Mouse (Mus musculus) midbrain, embryonic 15.5 days (tissue): ENCODE results near the gene Lin37. TPM values are rescaled to one million over a fixed set of nuclear protein-coding genes. Genes with fewer than 3 reads are reported as not detected.
A peak's percentile ranks its signal among the peaks of the same experiment; 100 is the strongest.

Experiments
- ATAC-seq: fragments of 200-750 bp; cut with Nextera tagmentation; replicated peaks from 2 replicates; pipeline ENCODE4 v1.8.0; 2017; ENCODE audit warnings: moderate TSS enrichment
- H3K27ac ChIP-seq: fragments of 300-500 bp; sonication (generic); 2 replicates; pipeline ENCODE4 v1.5.1; 2015; ENCODE audit warnings: mild to moderate bottlenecking, inconsistent platforms
- H3K27me3 ChIP-seq: fragments of 300-500 bp; sonication (generic); replicated peaks from 2 replicates; pipeline ENCODE4 v1.6.1; 2015; ENCODE audit warnings: inconsistent platforms
- H3K36me3 ChIP-seq: fragments of 300-500 bp; sonication (generic); replicated peaks from 2 replicates; pipeline ENCODE4 v1.6.1; 2015; ENCODE audit warnings: inconsistent platforms
- H3K4me1 ChIP-seq: fragments of 300-500 bp; sonication (generic); 2 replicates; pipeline ENCODE4 v1.6.1; 2015; ENCODE audit warnings: inconsistent platforms
- H3K4me2 ChIP-seq: fragments of 300-500 bp; sonication (generic); 2 replicates; pipeline ENCODE4 v1.6.1; 2015; ENCODE audit warnings: inconsistent platforms, mild to moderate bottlenecking, moderate library complexity
- H3K4me3 ChIP-seq: fragments of 300-500 bp; sonication (generic); 2 replicates; pipeline ENCODE4 v1.5.1; 2015; ENCODE audit warnings: mild to moderate bottlenecking, inconsistent platforms
- H3K9ac ChIP-seq: fragments of 300-500 bp; sonication (generic); 2 replicates; pipeline ENCODE4 v1.6.1; 2015; ENCODE audit warnings: mild to moderate bottlenecking, inconsistent platforms
- H3K9me3 ChIP-seq: fragments of 300-500 bp; sonication (generic); 2 replicates; pipeline ENCODE4 v1.6.1; 2016; ENCODE audit warnings: inconsistent platforms
- WGBS: fragments of 180-500 bp; shearing (Covaris S2); methylation state at CpG from one replicate; pipeline ENCODE4 v1.1.7; 2015; ENCODE audit warnings: mixed read lengths; 5-methylcytosine and 5-hydroxymethylcytosine counted together
- polyA plus RNA-seq: library from polyadenylated mRNA; unstranded; fragments of >200 nt; fragmentation: Nextera tagmentation; extraction: Ambion mirVana; gene quantifications from 2 replicates; pipeline ENCODE4 v1.2.1, GENCODE M21; 2015

The Lin37 gene
- polyA plus RNA-seq, 1 experiment from 2014 or later, result 63.8 TPM

DNA sequence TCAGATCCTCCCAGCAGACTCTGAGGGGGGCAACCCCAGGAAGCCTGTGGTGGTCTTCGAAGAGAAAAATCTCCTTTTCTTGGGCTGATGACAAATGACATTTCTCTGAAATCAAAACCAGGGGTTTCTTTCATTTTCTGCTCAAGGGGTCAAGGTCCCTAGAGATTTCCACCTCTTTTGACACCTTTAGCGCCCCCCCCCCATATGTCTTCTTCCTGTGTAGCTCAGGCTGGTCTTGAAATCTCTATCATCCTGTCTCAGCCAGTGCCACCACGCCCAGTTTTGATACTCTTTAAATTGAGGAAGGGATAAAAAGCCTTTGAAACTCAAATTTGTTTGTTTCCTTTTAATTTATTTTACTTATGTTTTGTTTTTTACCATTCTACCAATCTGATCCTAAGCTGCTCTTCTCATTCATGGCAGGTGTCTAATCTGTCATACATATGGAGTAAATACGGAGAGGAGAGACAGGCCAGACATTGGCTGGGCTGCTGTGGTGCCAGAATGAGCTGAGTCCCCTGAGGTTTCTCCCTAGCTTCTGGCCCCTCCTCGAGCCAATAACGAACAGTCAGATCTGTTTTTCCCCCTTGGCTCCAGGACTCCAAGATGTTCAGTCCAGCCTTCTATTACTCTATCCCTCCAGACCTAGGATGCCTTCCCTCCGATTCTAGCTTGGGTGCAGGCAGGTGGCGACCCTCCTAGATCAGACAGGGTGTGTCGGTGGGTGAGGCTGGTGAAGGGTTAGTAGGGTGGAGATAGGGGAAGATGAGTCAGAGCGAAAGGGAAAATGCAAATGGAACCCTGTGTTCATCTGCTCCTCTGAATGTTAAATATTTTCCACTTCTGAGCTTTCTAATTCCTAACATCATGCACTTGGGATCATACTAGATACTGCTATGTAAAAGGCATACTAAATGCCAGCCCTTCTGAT, 34.2 kb upstream of the Lin37 start:
- Histone ChIP-seq H3K36me3 (no peaks in the 10 kb centered on the region), H3K9ac (no peak overlapping the region), H3K9me3 (no peaks in the 10 kb centered on the region), H3K27ac (no peak overlapping the region), H3K4me1 (peaks cover 6% of the 10 kb centered on the region), H3K27me3 (no peaks in the 10 kb centered on the region), H3K4me3 (no peak overlapping the region), H3K4me2 (no peak overlapping the region)
- 64% methylated on average over 10 of the region's 10 CpGs for WGBS
- ATAC-seq, result no peak

DNA sequence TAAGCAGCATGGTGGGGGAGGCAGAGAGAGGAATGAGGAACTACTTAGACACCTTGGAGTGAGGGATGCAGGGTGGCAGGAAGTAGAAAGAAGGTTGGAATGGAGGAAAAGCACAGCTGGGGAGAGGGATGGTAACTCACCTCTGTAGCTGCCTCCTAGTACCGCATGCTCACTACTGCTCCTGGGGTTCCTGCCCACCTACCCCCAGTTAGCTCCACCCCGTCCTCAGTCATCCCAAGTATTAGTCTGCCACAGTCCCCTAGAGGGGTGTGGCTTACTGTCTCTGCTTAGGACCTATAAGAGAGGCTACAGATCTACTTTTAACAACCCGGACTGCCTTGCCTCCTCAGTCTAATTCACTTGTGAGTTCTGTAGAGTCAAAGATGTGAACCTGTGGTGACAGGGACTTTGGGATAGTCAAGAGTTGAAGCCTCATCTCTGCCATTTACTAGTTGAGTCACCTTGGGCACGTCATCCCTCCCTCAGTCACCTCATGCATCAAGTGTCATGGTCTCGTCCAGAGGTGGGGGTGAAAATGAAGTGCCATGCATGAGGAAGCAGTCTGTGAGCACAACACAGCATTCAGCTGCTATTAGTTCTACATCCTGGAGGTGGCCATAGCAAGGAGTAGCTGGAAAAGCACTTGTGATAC, 33.3 kb upstream of the Lin37 start:
- Histone ChIP-seq H3K4me1 (peaks cover 6% of the 10 kb centered on the region), H3K4me2 (no peak overlapping the region), H3K27me3 (no peaks in the 10 kb centered on the region), H3K9ac (no peak overlapping the region), H3K36me3 (no peaks in the 10 kb centered on the region), H3K4me3 (no peak overlapping the region), H3K9me3 (no peaks in the 10 kb centered on the region), H3K27ac (no peak overlapping the region)
- ATAC-seq, result no peak
- WGBS, result 58% methylated on average over 5 of the region's 5 CpGs

DNA sequence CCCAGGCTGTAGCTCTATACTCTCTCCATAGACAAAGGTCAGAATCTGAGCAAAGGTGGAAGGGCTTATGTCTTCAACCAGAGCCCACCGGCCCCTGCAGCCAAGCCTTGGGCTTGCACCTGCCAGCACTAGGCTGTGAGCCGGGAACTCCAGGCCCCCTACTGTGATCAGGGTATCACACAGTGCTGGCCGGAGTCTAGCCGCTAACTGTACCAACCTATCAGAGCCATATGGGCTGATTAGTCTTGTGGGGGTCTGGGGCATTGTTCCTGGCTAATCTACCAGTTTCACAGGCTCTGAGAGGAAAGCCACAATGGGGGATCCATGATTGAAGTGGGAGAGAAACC, 31.9 kb upstream of the Lin37 start:
- H3K9me3 ChIP-seq, result no peaks in the 10 kb centered on the region
- no peak overlapping the region for H3K9ac ChIP-seq
- H3K27ac ChIP-seq, result no peak overlapping the region
- no peaks in the 10 kb centered on the region for H3K36me3 ChIP-seq
- 32% methylated on average over 4 of the region's 4 CpGs for WGBS
- no peaks in the 10 kb centered on the region for H3K27me3 ChIP-seq
- ATAC-seq, result no peak
- H3K4me3 ChIP-seq, result no peak overlapping the region
- H3K4me2 ChIP-seq, result no peak overlapping the region
- H3K4me1 ChIP-seq, result peaks cover 18% of the 10 kb centered on the region

DNA sequence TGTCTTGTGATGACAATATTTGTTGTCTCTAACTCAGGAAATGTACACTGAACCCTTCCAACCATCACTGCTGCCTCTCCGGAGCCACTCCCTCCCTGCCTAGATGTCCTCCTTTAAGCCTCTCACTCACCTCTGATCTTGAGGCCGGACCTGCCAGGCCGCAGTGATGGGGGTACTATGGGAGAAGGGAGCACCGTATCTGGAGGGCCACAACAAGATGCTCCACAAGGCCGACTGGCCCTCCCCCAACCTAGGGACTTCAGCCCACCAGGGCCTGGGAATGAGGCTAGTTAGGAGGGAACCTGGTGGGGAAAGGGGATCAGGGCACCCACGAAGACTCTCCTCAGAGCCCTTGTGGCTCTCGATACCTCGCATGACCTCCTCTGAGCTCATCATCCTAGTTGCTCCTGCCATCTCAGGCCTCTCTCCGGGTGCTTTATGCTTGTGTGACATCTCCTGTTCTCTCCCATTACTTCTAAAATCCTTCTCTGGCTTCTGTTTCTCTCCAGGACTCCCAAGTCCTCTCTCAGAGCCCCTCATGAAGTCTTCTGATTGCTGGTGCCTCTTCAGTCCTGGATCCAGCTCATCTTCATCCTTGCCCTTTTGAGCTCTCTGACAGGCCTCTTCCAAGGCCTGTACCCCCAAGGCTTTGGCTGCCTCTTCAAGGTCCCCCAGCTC, 31.4 kb upstream of the Lin37 start:
- no peaks in the 10 kb centered on the region for H3K9me3 ChIP-seq
- no peaks in the 10 kb centered on the region for H3K27me3 ChIP-seq
- no peak overlapping the region for H3K27ac ChIP-seq
- WGBS, result 82% methylated on average over 9 of the region's 9 CpGs
- ATAC-seq, result no peak
- no peak overlapping the region for H3K4me3 ChIP-seq
- H3K4me1 ChIP-seq, result peaks cover 21% of the 10 kb centered on the region
- no peak overlapping the region for H3K4me2 ChIP-seq
- H3K36me3 ChIP-seq, result no peaks in the 10 kb centered on the region
- H3K9ac ChIP-seq, result no peak overlapping the region

DNA sequence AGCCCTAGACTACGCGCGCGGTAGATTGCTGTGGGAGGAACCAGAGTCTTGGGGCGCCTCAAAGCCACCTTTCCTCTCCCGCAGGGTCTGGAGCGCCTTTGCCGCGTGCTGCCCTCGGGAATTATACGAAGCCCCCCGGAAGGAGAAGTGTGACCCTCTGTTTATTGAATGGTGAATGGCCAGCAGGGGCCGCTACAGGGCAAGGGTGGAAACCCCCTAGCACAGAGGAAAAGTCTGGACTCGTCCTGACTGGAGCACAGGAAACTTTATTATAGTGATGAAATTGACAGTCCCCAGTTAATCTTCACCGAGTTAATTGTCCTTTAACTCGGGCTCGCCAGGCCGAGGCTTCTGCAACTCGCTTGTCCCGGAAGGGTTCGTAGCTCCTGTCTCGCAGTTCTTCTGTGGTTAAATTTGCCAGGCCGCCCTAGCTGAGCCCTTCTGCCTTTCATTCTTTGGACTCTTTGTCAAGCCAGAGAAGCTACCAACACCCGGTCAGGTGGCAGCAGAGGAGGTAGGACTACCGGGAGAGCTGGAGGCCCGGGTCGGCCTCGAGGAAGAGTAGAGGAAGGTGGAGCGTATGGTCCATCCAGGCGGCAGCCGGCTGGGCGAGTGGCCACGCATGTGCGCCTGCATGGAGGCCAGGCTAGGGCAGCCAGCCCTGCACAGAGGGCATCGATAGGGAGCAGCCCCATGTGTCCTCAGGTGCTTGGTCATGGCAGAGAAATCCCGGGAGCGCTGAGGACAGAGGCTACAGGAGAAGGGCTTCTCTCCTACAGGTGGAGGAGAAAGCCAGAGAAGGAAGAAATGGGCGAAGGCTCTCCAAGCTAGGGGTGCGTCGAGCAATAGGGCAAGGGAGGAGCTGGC, 30.0 kb upstream of the Lin37 start:
- Histone ChIP-seq H3K36me3 (peaks cover 11% of the 10 kb centered on the region; the same call in 1 of the 2 replicates), H3K4me1 (peaks cover 21% of the 10 kb centered on the region), H3K9me3 (no peaks in the 10 kb centered on the region), H3K4me3 (peak overlapping the region; percentile 57), H3K27ac (peak overlapping the region; percentile 90), H3K27me3 (no peaks in the 10 kb centered on the region), H3K4me2 (peak overlapping the region; percentile 78), H3K9ac (peak overlapping the region; percentile 83)
- ATAC-seq, result peak; percentile 66
- 32% methylated on average over 40 of the region's 40 CpGs for WGBS

DNA sequence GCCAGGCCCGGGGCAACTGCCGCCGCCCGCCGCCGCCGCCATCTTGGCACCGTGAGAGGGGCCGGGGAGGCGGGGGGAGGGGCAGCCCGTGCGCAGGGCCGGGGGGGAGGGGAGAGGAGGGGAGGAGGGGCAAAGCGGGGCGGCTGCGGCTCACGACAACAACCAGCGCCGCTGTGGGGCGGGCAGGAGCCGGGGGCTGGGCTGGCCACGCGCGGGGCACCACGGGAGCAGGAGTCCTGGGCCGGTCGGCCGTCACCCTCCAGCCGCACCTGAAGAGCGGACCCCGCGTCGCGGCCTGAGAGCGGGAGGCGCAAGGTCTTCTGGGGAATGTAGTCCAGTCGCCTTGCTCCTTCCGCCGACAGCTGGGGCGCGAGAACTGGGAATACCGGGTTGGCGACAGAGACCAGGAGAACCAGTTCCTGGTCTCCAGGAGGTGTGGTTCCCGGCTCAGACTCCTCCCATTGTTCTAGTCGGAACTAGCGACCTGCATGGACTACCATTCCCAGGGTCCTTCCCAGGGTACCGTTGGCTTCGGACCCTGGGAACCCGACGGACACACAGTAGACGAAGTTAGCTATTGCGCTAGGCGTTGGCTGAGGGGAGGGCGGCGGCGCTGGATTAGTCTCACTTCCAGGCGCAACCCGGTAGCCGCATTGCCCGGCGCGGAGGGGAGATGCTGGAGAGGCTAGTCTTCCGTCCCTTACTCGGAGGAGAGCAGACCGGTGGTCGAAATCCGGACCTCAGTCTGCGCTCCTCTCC, 29.2 kb upstream of the Lin37 start, which contains the start of gene Kmt2b:
Kmt2b (minus strand) TSS at position 51 of the 759 bp plus-strand sequence.
- H3K27me3 ChIP-seq, result no peaks in the 10 kb centered on the region
- peak within 1 kb of the TSS; percentile 83 for H3K9ac ChIP-seq
- H3K9me3 ChIP-seq, result no peaks in the 10 kb centered on the region
- H3K4me2 ChIP-seq, result peak within 1 kb of the TSS; percentile 86
- peak within 1 kb of the TSS; percentile 90 for H3K27ac ChIP-seq
- H3K36me3 ChIP-seq, result peaks cover 18% of the 10 kb centered on the region; the same call in 1 of the 2 replicates
- ATAC-seq, result peak; percentile 96
- peaks cover 21% of the 10 kb centered on the region for H3K4me1 ChIP-seq
- peak within 1 kb of the TSS; percentile 57 for H3K4me3 ChIP-seq
- WGBS, result under 1% methylated on average over 52 of the region's 68 CpGs

DNA sequence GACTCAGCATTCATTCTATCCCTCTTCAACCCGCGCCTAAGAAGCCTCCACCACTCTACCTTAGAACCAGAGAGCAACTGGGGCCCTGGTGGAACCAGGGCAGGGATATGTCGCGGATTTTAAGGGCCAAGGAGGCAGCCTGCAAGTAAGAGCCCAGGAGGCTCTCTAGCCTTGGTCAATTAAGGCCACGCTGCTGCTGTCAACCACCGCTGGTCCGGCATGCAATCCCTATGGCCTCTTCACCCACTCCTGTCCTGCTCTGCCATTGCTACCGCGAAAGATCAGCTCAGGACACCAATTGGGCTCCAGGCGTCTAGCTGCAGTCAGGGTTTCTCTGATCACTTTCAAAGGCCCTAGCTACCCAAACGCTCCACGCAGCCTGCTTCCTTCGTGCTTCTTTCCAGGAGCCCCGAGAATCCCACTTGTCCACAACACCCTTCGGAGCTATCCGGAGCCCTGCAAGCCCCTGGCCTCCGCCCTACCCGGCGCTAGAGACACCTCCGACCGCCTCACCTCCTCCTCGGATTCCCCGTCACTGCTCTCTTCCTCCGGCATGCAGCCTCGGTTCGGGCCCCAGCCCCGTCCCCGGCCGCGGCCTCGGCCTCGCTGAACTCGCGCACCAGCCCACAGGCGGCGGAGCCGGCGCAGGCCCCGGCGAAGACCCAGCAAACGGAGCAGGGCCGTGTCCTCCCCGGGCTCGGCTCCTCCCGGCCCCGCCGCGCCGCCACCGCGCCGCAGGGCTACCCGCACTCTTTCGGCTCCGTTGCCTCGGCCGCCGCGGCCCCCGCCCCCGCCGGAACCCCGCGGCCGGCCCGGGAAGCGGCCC, 28.4 kb upstream of the Lin37 start:
- Histone ChIP-seq H3K36me3 (peaks cover 25% of the 10 kb centered on the region; the same call in 1 of the 2 replicates), H3K4me3 (peak overlapping the region; percentile 57), H3K27ac (peak overlapping the region; percentile 90), H3K4me1 (peaks cover 21% of the 10 kb centered on the region), H3K4me2 (peak overlapping the region; percentile 86), H3K9ac (peak overlapping the region; percentile 83), H3K27me3 (no peaks in the 10 kb centered on the region), H3K9me3 (no peaks in the 10 kb centered on the region)
- ATAC-seq, result peak; percentile 62
- under 1% methylated on average over 62 of the region's 67 CpGs for WGBS

DNA sequence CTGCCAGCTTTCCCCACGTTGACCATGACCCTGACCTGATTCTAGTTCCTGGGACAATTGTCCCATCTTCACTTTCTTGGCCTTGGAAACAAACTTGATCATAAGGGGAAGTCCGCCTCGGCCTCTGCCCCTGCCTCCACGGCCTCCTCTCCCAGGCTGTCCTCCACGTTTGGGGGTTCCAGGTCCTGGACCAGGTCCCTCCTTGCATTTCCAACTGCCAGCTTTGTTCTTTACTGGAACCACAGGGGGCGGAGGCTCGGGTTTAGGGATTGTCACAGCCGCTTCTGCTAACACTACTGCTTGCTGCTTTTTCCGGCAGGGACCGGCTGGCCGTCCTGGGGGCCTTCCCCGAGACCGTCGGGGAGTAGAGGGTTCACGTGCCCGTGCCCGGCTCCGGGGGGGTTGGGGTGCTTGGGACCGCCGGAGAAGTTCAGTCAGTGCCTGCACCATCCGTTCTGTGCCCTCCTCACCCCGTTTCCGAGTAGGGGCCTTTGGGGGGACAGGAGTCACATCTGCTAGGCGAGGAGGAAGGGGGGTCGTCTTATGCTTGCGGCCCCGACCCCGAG, 26.9 kb upstream of the Lin37 start:
- ATAC-seq, result no peak
- peak overlapping the region; percentile 57; the same call in 1 of the 2 replicates for H3K4me3 ChIP-seq
- peak overlapping the region; percentile 86 for H3K4me2 ChIP-seq
- 90% methylated on average over 28 of the region's 28 CpGs for WGBS
- peaks cover 21% of the 10 kb centered on the region for H3K4me1 ChIP-seq
- H3K36me3 ChIP-seq, result peaks cover 38% of the 10 kb centered on the region
- no peak overlapping the region for H3K27ac ChIP-seq
- H3K27me3 ChIP-seq, result no peaks in the 10 kb centered on the region
- H3K9ac ChIP-seq, result no peak overlapping the region
- no peaks in the 10 kb centered on the region for H3K9me3 ChIP-seq

DNA sequence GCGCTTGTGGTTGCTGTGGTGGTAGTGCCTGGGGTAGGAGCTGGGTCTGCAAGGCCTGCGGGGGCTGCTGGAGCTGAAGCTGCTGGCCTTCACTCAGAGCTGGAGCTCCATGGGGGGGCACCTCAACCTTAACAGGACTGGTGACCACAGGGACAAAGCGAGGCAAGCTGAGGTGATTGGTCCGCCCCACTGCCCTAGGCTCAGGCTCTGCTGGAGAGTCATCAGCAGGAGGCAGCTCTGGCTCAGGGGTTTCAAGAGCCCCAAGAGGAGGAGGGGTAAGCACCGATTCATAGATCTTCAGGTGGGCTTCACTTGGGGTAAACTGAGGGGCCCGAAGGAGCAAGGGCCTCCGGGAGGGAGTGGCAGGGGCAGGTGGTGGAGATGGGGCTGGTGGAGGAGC, 25.5 kb upstream of the Lin37 start:
- H3K36me3 ChIP-seq, result peaks cover 50% of the 10 kb centered on the region
- 96% methylated on average over 7 of the region's 7 CpGs for WGBS

DNA sequence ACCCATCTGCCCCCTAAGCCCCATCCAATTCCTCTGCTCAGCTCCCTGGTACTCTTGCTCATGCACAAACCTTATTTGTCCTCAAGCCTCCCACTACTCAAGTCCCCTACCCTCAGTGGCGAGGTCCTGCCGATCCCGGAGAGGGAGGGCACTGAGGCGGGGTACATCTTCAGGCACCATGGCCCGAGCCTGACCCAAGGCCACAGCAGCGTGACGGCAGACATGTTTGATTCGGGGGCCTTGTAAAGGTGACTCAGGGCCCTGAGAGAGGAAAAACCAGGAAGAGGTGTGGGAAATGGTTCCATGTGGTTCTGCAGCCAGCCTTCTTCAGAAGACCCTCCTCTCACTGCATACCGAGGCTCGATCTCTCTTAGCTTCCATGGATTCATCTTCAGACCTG, 24.7 kb upstream of the Lin37 start:
- Histone ChIP-seq H3K27me3 (no peaks in the 10 kb centered on the region), H3K4me2 (no peak overlapping the region), H3K36me3 (peaks cover 59% of the 10 kb centered on the region), H3K4me3 (no peak overlapping the region), H3K9me3 (no peaks in the 10 kb centered on the region), H3K9ac (no peak overlapping the region), H3K27ac (no peak overlapping the region), H3K4me1 (peaks cover 16% of the 10 kb centered on the region)
- WGBS, result 93% methylated on average over 10 of the region's 10 CpGs
- no peak for ATAC-seq

More for the DNA sequence above, 25.5 kb upstream of the Lin37 start:
- Histone ChIP-seq H3K4me3 (no peak overlapping the region), H3K9ac (no peak overlapping the region), H3K9me3 (no peaks in the 10 kb centered on the region), H3K27ac (no peak overlapping the region), H3K27me3 (no peaks in the 10 kb centered on the region), H3K4me1 (peaks cover 21% of the 10 kb centered on the region), H3K4me2 (no peak overlapping the region)
- no peak for ATAC-seq
